Mouse (Mus musculus): ENCODE data around the gene Tnfrsf1a. TPM values are rescaled to one million over a fixed set of nuclear protein-coding genes. Genes with fewer than 3 reads are reported as not detected.
A peak's percentile ranks its signal among the peaks of the same experiment; 100 is the strongest.

The Tnfrsf1a gene
- polyA plus RNA-seq, 1 experiment from 2014 or later = 13.2 TPM

GRCm38 (mm10) chr6:125338791-125339660, 10.1 kb upstream of the Tnfrsf1a start:
- whole genome bisulfite sequencing = 73% methylated on average over 9 of the region's 9 CpGs
- H3K9me3 ChIP-seq (ENCODE audit: control insufficient read depth, low read length) = no peaks in the 10 kb centered on the region
- ATAC-seq = no peak

GRCm38 (mm10) chr6:125340244-125340643, 8.9 kb upstream of the Tnfrsf1a start:
- H3K4me2 ChIP-seq (ENCODE audit: low read length) = no peak overlapping the region
- H3K4me3 ChIP-seq (replicated peaks; ENCODE audit: low read length) = no peak overlapping the region
- no peak overlapping the region for H3K9ac ChIP-seq (replicated peaks; ENCODE audit: low read depth, low read length)
- no peaks in the 10 kb centered on the region for H3K27me3 ChIP-seq (replicated peaks; ENCODE audit: control insufficient read depth, insufficient read depth, low read length)
- H3K27ac ChIP-seq (ENCODE audit: low read length) = no peak overlapping the region
- no peaks in the 10 kb centered on the region for H3K36me3 ChIP-seq (ENCODE audit: control insufficient read depth, insufficient read depth)
- ATAC-seq = no peak
- H3K9me3 ChIP-seq (ENCODE audit: control insufficient read depth, low read length) = no peaks in the 10 kb centered on the region
- 71% methylated on average over 5 of the region's 5 CpGs for WGBS
- no peaks in the 10 kb centered on the region for H3K4me1 ChIP-seq (replicated peaks; ENCODE audit: control insufficient read depth, insufficient read depth, low read length)

More at GRCm38 (mm10) chr6:125338791-125339660, 10.1 kb upstream of the Tnfrsf1a start:
- Histone ChIP-seq H3K27ac (ENCODE audit: low read length) (no peak overlapping the region), H3K27me3 (replicated peaks; ENCODE audit: control insufficient read depth, insufficient read depth, low read length) (no peaks in the 10 kb centered on the region), H3K36me3 (ENCODE audit: control insufficient read depth, insufficient read depth) (no peaks in the 10 kb centered on the region), H3K4me2 (ENCODE audit: low read length) (no peak overlapping the region), H3K4me3 (replicated peaks; ENCODE audit: low read length) (no peak overlapping the region), H3K9ac (replicated peaks; ENCODE audit: low read depth, low read length) (no peak overlapping the region), H3K4me1 (replicated peaks; ENCODE audit: control insufficient read depth, insufficient read depth, low read length) (no peaks in the 10 kb centered on the region)

- H3K4me2 ChIP-seq (ENCODE audit: low read length) = no peak overlapping the region
- H3K4me3 ChIP-seq (replicated peaks; ENCODE audit: low read length) = no peak overlapping the region
- no peak overlapping the region for H3K27ac ChIP-seq (ENCODE audit: low read length)
- H3K9me3 ChIP-seq (ENCODE audit: control insufficient read depth, low read length) = no peaks in the 10 kb centered on the region
- 43% methylated on average over 3 of the region's 3 CpGs for WGBS
- no peak overlapping the region for H3K9ac ChIP-seq (replicated peaks; ENCODE audit: low read depth, low read length)
- H3K27me3 ChIP-seq (replicated peaks; ENCODE audit: control insufficient read depth, insufficient read depth, low read length) = no peaks in the 10 kb centered on the region
- H3K4me1 ChIP-seq (replicated peaks; ENCODE audit: control insufficient read depth, insufficient read depth, low read length) = no peaks in the 10 kb centered on the region
- no peaks in the 10 kb centered on the region for H3K36me3 ChIP-seq (ENCODE audit: control insufficient read depth, insufficient read depth)
- ATAC-seq = no peak
Observed at GRCm38 (mm10) chr6:125342198-125342597, 7.0 kb upstream of the Tnfrsf1a start.

- Histone ChIP-seq H3K4me2 (ENCODE audit: low read length) (no peak overlapping the region), H3K27ac (ENCODE audit: low read length) (no peak overlapping the region), H3K9me3 (ENCODE audit: control insufficient read depth, low read length) (no peaks in the 10 kb centered on the region), H3K36me3 (ENCODE audit: control insufficient read depth, insufficient read depth) (no peaks in the 10 kb centered on the region), H3K27me3 (replicated peaks; ENCODE audit: control insufficient read depth, insufficient read depth, low read length) (no peaks in the 10 kb centered on the region), H3K4me1 (replicated peaks; ENCODE audit: control insufficient read depth, insufficient read depth, low read length) (peaks cover 3% of the 10 kb centered on the region), H3K9ac (replicated peaks; ENCODE audit: low read depth, low read length) (no peak overlapping the region), H3K4me3 (replicated peaks; ENCODE audit: low read length) (no peak overlapping the region)
- ATAC-seq = no peak
- 28% methylated on average over 8 of the region's 8 CpGs for WGBS
Observed at GRCm38 (mm10) chr6:125344084-125344483, 5.1 kb upstream of the Tnfrsf1a start.

GRCm38 (mm10) chr6:125344866-125345265, 4.3 kb upstream of the Tnfrsf1a start:
- Histone ChIP-seq H3K9me3 (ENCODE audit: control insufficient read depth, low read length) (no peaks in the 10 kb centered on the region), H3K36me3 (ENCODE audit: control insufficient read depth, insufficient read depth) (no peaks in the 10 kb centered on the region), H3K27ac (ENCODE audit: low read length) (no peak overlapping the region), H3K27me3 (replicated peaks; ENCODE audit: control insufficient read depth, insufficient read depth, low read length) (no peaks in the 10 kb centered on the region), H3K4me3 (replicated peaks; ENCODE audit: low read length) (no peak overlapping the region), H3K9ac (replicated peaks; ENCODE audit: low read depth, low read length) (no peak overlapping the region), H3K4me2 (ENCODE audit: low read length) (no peak overlapping the region), H3K4me1 (replicated peaks; ENCODE audit: control insufficient read depth, insufficient read depth, low read length) (peaks cover 10% of the 10 kb centered on the region)
- 62% methylated on average over 4 of the region's 4 CpGs for WGBS
- ATAC-seq = no peak

- Histone ChIP-seq H3K27me3 (replicated peaks; ENCODE audit: control insufficient read depth, insufficient read depth, low read length) (no peaks in the 10 kb centered on the region), H3K27ac (ENCODE audit: low read length) (no peak overlapping the region), H3K4me1 (replicated peaks; ENCODE audit: control insufficient read depth, insufficient read depth, low read length) (peaks cover 15% of the 10 kb centered on the region), H3K4me3 (replicated peaks; ENCODE audit: low read length) (no peak overlapping the region), H3K9ac (replicated peaks; ENCODE audit: low read depth, low read length) (no peak overlapping the region), H3K4me2 (ENCODE audit: low read length) (no peak overlapping the region), H3K9me3 (ENCODE audit: control insufficient read depth, low read length) (no peaks in the 10 kb centered on the region), H3K36me3 (ENCODE audit: control insufficient read depth, insufficient read depth) (no peaks in the 10 kb centered on the region)
- WGBS = 56% methylated on average over 1 of the region's 1 CpGs
- ATAC-seq = no peak
Observed at GRCm38 (mm10) chr6:125345625-125346024, 3.5 kb upstream of the Tnfrsf1a start.

GRCm38 (mm10) chr6:125346029-125346428, 3.1 kb upstream of the Tnfrsf1a start:
- Histone ChIP-seq H3K4me3 (replicated peaks; ENCODE audit: low read length) (no peak overlapping the region), H3K4me2 (ENCODE audit: low read length) (no peak overlapping the region), H3K4me1 (replicated peaks; ENCODE audit: control insufficient read depth, insufficient read depth, low read length) (peaks cover 15% of the 10 kb centered on the region), H3K27me3 (replicated peaks; ENCODE audit: control insufficient read depth, insufficient read depth, low read length) (no peaks in the 10 kb centered on the region), H3K27ac (ENCODE audit: low read length) (no peak overlapping the region), H3K36me3 (ENCODE audit: control insufficient read depth, insufficient read depth) (no peaks in the 10 kb centered on the region), H3K9me3 (ENCODE audit: control insufficient read depth, low read length) (no peaks in the 10 kb centered on the region), H3K9ac (replicated peaks; ENCODE audit: low read depth, low read length) (no peak overlapping the region)
- 48% methylated on average over 2 of the region's 2 CpGs for WGBS
- no peak for ATAC-seq

- Histone ChIP-seq H3K27me3 (replicated peaks; ENCODE audit: control insufficient read depth, insufficient read depth, low read length) (no peaks in the 10 kb centered on the region), H3K9me3 (ENCODE audit: control insufficient read depth, low read length) (no peaks in the 10 kb centered on the region), H3K4me2 (ENCODE audit: low read length) (peak overlapping the region; percentile 82), H3K36me3 (ENCODE audit: control insufficient read depth, insufficient read depth) (no peaks in the 10 kb centered on the region), H3K4me1 (replicated peaks; ENCODE audit: control insufficient read depth, insufficient read depth, low read length) (peaks cover 17% of the 10 kb centered on the region), H3K4me3 (replicated peaks; ENCODE audit: low read length) (peak overlapping the region; percentile 52), H3K9ac (replicated peaks; ENCODE audit: low read depth, low read length) (peak overlapping the region; percentile 59), H3K27ac (ENCODE audit: low read length) (no peak overlapping the region)
- peak; percentile 81 for ATAC-seq
- under 1% methylated on average over 25 of the region's 27 CpGs for WGBS
Observed at GRCm38 (mm10) chr6:125349575-125350230, 541 bp downstream of the Tnfrsf1a start.

- Histone ChIP-seq H3K4me3 (replicated peaks; ENCODE audit: low read length) (peak overlapping the region; percentile 52), H3K27ac (ENCODE audit: low read length) (no peak overlapping the region), H3K4me2 (ENCODE audit: low read length) (peak overlapping the region; percentile 82), H3K36me3 (ENCODE audit: control insufficient read depth, insufficient read depth) (no peaks in the 10 kb centered on the region), H3K9me3 (ENCODE audit: control insufficient read depth, low read length) (no peaks in the 10 kb centered on the region), H3K27me3 (replicated peaks; ENCODE audit: control insufficient read depth, insufficient read depth, low read length) (no peaks in the 10 kb centered on the region), H3K4me1 (replicated peaks; ENCODE audit: control insufficient read depth, insufficient read depth, low read length) (peaks cover 24% of the 10 kb centered on the region), H3K9ac (replicated peaks; ENCODE audit: low read depth, low read length) (peak overlapping the region; percentile 59)
- ATAC-seq = no peak
- 7% methylated on average over 20 of the region's 20 CpGs for WGBS
Observed at GRCm38 (mm10) chr6:125350231-125350994, 1.3 kb downstream of the Tnfrsf1a start.

Data from forebrain, embryonic 16.5 days (tissue).